Mouse (Mus musculus) liver, postnatal 0 days (tissue): ENCODE results near the gene Tmem265.

Experiments
- CTCF ChIP-seq: sonication (generic); IDR thresholded peaks from 2 replicates; pipeline ENCODE4 v1.5.1; 2016; ENCODE audit warnings: antibody characterized with exemption, low read depth
- EP300 ChIP-seq: IDR thresholded peaks from 2 replicates; pipeline ENCODE4 v1.6.1; 2016; ENCODE audit warnings: antibody characterized with exemption, low read depth, mild to moderate bottlenecking

GRCm38 (mm10) chr7:127607150-127607549 lies 46.0 kb downstream of the Tmem265 start:
- TF ChIP-seq EP300 (no peak), CTCF (no peak)
